Mouse (Mus musculus) cerebellum, adult 2 months (tissue): Measurements from ENCODE around the gene Ccdc148.

Source experiments
- CTCF ChIP-seq: fragments of 200-500 bp; IDR thresholded peaks from 2 replicates; pipeline ENCODE4 v1.5.1; 2011; ENCODE audit warnings: low read depth, mild to moderate bottlenecking, control low read depth, low read length, moderate library complexity, borderline replicate concordance; ENCODE audit not compliant: insufficient read depth
- POLR2A ChIP-seq: fragments of 200-500 bp; IDR thresholded peaks from 2 replicates; pipeline ENCODE4 v1.6.1; 2011; ENCODE audit warnings: low read length, control low read depth, borderline replicate concordance; ENCODE audit not compliant: insufficient read depth

DNA sequence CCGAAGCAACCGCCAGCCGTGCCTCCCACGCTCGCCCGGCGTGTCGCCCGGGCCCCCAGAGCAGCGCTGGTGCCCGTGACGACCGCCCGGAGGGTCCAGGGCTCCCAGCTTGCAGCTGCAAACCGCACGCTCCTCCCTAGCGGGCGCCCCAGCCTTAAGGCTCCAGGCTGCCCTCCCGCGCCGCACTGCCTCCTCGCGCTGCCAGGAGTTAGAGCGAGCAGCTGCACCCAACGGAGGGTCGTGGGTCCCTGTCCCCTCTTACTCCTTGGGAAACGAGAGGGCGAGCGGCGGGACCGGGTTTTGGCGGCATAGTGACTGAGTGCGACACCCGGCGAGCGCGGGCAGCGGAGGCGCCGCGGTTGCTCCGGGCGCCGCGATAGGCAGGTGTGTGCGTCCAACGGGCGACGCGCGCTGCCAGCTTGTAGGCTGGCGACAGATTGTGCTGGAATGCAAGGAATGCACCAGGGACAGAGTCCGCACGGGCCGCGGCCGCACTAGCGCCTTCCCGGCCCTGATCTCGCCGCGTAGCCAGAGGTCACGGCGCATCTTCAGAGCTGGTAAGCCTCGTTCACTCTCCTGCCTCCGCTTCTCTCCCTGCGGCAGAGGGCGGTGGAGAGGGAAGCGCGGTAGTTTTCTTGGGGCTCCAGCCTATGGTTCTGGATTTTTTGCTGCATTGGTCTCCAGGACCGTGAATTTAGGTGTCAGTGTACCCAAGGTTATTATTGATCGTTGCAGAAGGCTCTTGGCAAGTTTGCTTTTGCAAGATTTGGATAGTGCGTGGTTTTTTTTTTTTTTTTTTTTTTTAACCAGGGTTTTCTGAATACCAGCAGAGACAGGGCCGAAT, 1.2 kb upstream of the Ccdc148 start:
- peak; percentile 32; the same call in 1 of the 2 replicates for TF ChIP-seq CTCF
- 0 out of 2 replicates have a peak, but pooled peaks have one; percentile 31 for TF ChIP-seq POLR2A
